Mouse (Mus musculus) E14TG2a.4 (cell line): ENCODE measurements at regions not wholly inside any gene's neighbourhood (a gene's known extent, or its start where the extent isn't known, plus 50 kb on each side); places are given as distances from the start of the nearest gene placed in this dataset.

Experiments used
- H3K27me3 ChIP-seq: 2 replicates; pipeline ENCODE4 v1.6.1; 2014; ENCODE audit warnings: low read length, control low read depth; ENCODE audit not compliant: insufficient read depth
- H3K36me3 ChIP-seq: 2 replicates; pipeline ENCODE4 v1.6.1; 2014; ENCODE audit warnings: low read length, control low read depth; ENCODE audit not compliant: insufficient read depth
- H3K4me1 ChIP-seq: replicated peaks from 2 replicates; pipeline ENCODE4 v1.6.1; 2014; ENCODE audit warnings: low read depth, low read length, control low read depth
- H3K4me3 ChIP-seq: replicated peaks from 2 replicates; pipeline ENCODE4 v1.5.1; 2014; ENCODE audit warnings: mild to moderate bottlenecking, low read length
- H3K9me3 ChIP-seq: 2 replicates; pipeline ENCODE4 v1.6.1; 2014; ENCODE audit warnings: low read length, control low read depth
- CTCF ChIP-seq: conservative IDR thresholded peaks from 2 replicates; pipeline ENCODE4 v1.5.1; 2014; ENCODE audit warnings: low read length
- NANOG ChIP-seq: IDR thresholded peaks from 2 replicates; pipeline ENCODE4 v1.6.1; 2014; ENCODE audit warnings: borderline replicate concordance, low read length, mixed read lengths
- POU5F1 ChIP-seq: IDR thresholded peaks from 2 replicates; pipeline ENCODE4 v1.6.1; 2014; ENCODE audit warnings: low read length, borderline replicate concordance

- TF ChIP-seq NANOG (no peak), CTCF (no peak), POU5F1 (no peak)
- H3K4me3 ChIP-seq, result no peak overlapping the region
- H3K27me3 ChIP-seq, result no peaks in the 10 kb centered on the region
- no peaks in the 10 kb centered on the region for H3K36me3 ChIP-seq
- H3K9me3 ChIP-seq, result no peaks in the 10 kb centered on the region
- H3K4me1 ChIP-seq, result no peaks in the 10 kb centered on the region
These were observed 257.2 kb downstream of the Cd109 start for GRCm38 (mm10) chr9:78872561-78872960.

GRCm38 (mm10) chr9:78879955-78880642 lies 264.8 kb downstream of the Cd109 start:
- H3K27me3 ChIP-seq, result no peaks in the 10 kb centered on the region
- H3K9me3 ChIP-seq, result no peaks in the 10 kb centered on the region
- H3K36me3 ChIP-seq, result no peaks in the 10 kb centered on the region
- no peak overlapping the region for H3K4me3 ChIP-seq
- no peaks in the 10 kb centered on the region for H3K4me1 ChIP-seq
- no peak for TF ChIP-seq CTCF
- no peak for TF ChIP-seq NANOG
- TF ChIP-seq POU5F1, result no peak

GRCm38 (mm10) chr9:78880643-78881306 lies 265.4 kb downstream of the Cd109 start:
- Histone ChIP-seq H3K4me1 (no peaks in the 10 kb centered on the region), H3K4me3 (no peak overlapping the region)

GRCm38 (mm10) chr9:78881307-78881790 lies 266.0 kb downstream of the Cd109 start:
- H3K9me3 ChIP-seq, result no peaks in the 10 kb centered on the region

More at GRCm38 (mm10) chr9:78880643-78881306, 265.4 kb downstream of the Cd109 start:
- Histone ChIP-seq H3K27me3 (no peaks in the 10 kb centered on the region), H3K36me3 (no peaks in the 10 kb centered on the region), H3K9me3 (no peaks in the 10 kb centered on the region)
- TF ChIP-seq POU5F1 (no peak), CTCF (no peak), NANOG (no peak)

GRCm38 (mm10) chr9:78903211-78903610 lies 287.9 kb downstream of the Cd109 start:
- TF ChIP-seq CTCF, result no peak
- no peak for TF ChIP-seq NANOG
- TF ChIP-seq POU5F1, result no peak
- no peaks in the 10 kb centered on the region for H3K9me3 ChIP-seq
- H3K4me3 ChIP-seq, result no peak overlapping the region
- no peaks in the 10 kb centered on the region for H3K4me1 ChIP-seq
- H3K36me3 ChIP-seq, result no peaks in the 10 kb centered on the region
- no peaks in the 10 kb centered on the region for H3K27me3 ChIP-seq

More at GRCm38 (mm10) chr9:78881307-78881790, 266.0 kb downstream of the Cd109 start:
- TF ChIP-seq NANOG (no peak), CTCF (no peak), POU5F1 (no peak)
- Histone ChIP-seq H3K4me3 (no peak overlapping the region), H3K36me3 (no peaks in the 10 kb centered on the region), H3K27me3 (no peaks in the 10 kb centered on the region), H3K4me1 (no peaks in the 10 kb centered on the region)

- Histone ChIP-seq H3K27me3 (no peaks in the 10 kb centered on the region), H3K9me3 (no peaks in the 10 kb centered on the region), H3K36me3 (no peaks in the 10 kb centered on the region), H3K4me1 (no peaks in the 10 kb centered on the region), H3K4me3 (no peak overlapping the region)
- TF ChIP-seq NANOG, result no peak
These were observed 302.0 kb downstream of the Cd109 start for GRCm38 (mm10) chr9:78917336-78917735.

GRCm38 (mm10) chr9:78925977-78926593 lies 310.7 kb downstream of the Cd109 start:
- no peaks in the 10 kb centered on the region for H3K4me1 ChIP-seq
- no peaks in the 10 kb centered on the region for H3K36me3 ChIP-seq
- TF ChIP-seq NANOG (no peak), CTCF (no peak), POU5F1 (no peak)
- H3K9me3 ChIP-seq, result no peaks in the 10 kb centered on the region
- H3K4me3 ChIP-seq, result no peak overlapping the region
- H3K27me3 ChIP-seq, result no peaks in the 10 kb centered on the region

- no peaks in the 10 kb centered on the region for H3K36me3 ChIP-seq
- no peak overlapping the region for H3K4me3 ChIP-seq
- peaks cover 7% of the 10 kb centered on the region for H3K9me3 ChIP-seq
- no peaks in the 10 kb centered on the region for H3K4me1 ChIP-seq
- no peaks in the 10 kb centered on the region for H3K27me3 ChIP-seq
- TF ChIP-seq POU5F1 (no peak), CTCF (no peak), NANOG (no peak)
These were observed 326.3 kb downstream of the Cd109 start for GRCm38 (mm10) chr9:78941648-78942047.

- Histone ChIP-seq H3K4me3 (no peak overlapping the region), H3K9me3 (no peaks in the 10 kb centered on the region), H3K4me1 (no peaks in the 10 kb centered on the region), H3K36me3 (no peaks in the 10 kb centered on the region), H3K27me3 (no peaks in the 10 kb centered on the region)
- TF ChIP-seq CTCF, result no peak
- TF ChIP-seq NANOG, result no peak
- no peak for TF ChIP-seq POU5F1
These were observed 349.5 kb downstream of the Cd109 start for GRCm38 (mm10) chr9:78964813-78965212.
